Mouse (Mus musculus) ZHBTc4 (cell line): ENCODE measurements at regions not wholly inside any gene's neighbourhood (a gene's known extent, or its start where the extent isn't known, plus 50 kb on each side); places are given as distances from the start of the nearest gene placed in this dataset.

Source experiments
- DNase-seq: peaks from one replicate; pipeline ENCODE4 v3.0.0-alpha.2; 2011; ENCODE audit warnings: low read depth, low spot score

- no peak for DNase-seq
Measured at GRCm38 (mm10) chr1:158161533-158161932, 194.6 kb downstream of the Brinp2 start.

DNA sequence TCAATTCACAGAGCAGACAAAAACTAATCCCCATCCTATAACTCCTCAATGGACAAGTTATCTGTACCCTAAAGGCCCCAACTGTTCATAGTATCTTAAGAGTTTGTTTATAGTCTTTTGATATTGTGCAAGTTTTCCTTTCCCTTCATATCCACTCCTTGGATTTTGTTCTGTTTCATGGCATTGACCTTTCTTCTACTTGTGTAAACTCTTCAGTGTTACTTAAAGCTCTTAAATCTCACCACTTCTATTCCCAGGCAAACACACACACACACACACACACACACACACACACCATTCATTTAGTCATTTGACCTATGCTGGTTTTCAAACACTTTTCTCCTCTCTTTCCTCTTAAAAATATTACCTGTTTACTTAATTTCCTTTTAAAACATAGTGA, 192.7 kb downstream of the Brinp2 start:
- DNase-seq = no peak

DNA sequence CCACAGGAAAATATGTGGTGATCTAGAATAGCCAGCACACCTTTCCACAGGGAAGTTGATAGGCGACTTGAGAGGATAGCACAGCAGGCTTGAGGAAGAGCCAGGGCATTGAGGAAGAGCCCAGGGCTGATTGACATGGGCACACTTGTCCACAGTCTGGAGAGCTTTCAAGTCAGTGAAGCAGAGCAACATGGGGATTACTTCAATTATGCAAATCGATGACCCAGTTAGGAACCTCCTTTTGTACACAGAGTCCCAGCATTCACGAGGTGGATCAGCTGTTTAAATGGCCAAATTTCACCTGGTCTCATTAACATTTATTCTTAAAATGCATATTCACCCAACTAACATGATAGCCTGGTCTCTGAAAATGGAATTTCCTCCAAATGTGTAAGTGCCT, 186.1 kb downstream of the Brinp2 start:
- DNase-seq = no peak

DNA sequence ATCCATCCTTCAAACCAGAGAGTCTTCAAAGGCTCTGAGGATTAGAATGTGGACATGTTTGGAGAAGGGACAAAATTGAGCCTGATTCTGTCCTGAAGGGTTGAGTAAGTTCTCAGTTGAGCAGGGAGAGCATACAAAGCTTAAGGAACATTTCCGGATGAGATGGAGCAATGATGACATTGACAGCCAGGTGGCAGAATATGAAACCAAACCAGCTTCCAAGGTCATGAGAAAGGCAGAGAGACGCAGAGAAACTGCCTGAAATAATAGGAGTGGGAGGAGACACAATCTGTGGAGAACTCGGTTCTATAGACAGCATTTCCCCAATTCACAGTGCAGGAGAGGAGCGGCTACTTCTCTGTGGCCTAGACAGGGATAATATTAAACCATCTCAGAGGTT, 176.0 kb downstream of the Brinp2 start:
- DNase-seq = peak; percentile 11

- no peak for DNase-seq
Measured at GRCm38 (mm10) chr1:158181296-158181695, 174.8 kb downstream of the Brinp2 start.

GRCm38 (mm10) chr1:158187651-158188050, 168.5 kb downstream of the Brinp2 start:
- no peak for DNase-seq

DNA sequence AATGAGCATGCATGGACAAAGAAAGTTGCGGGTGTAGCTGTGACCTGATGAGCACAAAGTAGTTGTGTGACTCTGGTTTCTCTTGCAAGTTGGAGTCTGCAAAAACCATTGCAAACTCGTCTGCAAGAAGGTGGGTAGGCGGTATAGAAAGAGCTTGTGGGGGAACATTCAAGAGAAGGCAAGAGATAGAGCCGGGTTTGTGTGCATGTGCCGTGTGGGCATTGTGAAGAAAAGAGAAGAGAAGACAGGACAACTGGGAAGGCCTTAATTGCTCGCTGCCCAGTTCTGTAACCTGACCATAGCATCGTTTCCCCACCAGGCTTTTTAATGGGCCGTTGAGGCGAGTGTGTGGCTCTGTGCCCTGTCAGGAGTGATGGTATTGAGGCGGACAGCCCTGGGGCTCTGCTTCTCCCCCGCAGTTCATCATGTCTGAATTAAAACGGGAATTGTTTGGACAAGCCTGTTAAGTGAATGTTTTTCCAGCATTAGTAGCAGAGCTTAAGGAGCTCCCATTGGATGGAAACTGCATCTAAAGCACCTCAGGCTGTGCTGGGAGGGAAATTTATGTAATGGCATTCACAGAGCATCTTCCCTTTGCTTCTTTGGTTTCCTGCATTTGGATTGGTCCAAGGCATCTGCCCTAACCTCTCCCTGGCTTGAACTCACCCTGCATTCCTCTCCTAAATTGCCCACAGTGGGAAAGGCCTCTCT, 163.1 kb downstream of the Brinp2 start:
- DNase-seq = no peak

DNA sequence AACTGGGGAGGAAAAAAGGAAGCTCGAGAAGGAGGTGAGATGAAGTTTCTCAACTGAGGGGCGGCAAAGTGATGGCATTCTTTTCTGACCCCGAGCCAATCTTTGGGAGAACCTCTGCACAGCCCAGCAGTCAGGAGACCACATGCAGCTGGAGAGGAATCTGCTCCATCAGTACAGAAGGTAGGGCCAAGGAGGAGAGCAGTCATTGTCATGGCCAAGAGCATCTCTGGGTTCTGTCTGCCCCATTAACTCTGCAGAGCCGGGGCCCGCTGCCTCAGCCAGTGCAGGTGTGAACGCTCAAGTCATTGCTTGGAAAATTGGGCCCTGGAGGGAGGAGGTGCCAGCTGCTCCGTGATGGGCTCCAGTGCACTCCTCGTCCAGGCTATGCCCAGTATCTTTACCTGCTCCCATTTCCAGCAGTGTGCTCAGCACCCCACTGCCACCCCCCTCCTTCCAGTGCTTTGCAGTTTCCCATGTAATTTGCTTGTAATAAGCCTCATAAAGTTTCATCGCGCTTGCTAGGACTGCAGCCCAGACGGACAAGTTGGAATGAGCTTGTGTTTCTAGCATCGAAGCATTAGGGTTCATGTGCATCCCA, 162.1 kb downstream of the Brinp2 start:
- no peak for DNase-seq
